Mouse (Mus musculus): ENCODE data around the gene Igfbpl1. TPM values are rescaled to one million over a fixed set of nuclear protein-coding genes. Genes with fewer than 3 reads are reported as not detected.

The Igfbpl1 gene
- polyA plus RNA-seq, 1 experiment from 2014 or later = not detected

- Histone ChIP-seq H3K4me3 (no peak overlapping the region), H3K9me3 (replicated peaks) (no peaks in the 10 kb centered on the region), H3K4me2 (peak overlapping the region; percentile 12; the same call in 1 of the 2 replicates), H3K27me3 (replicated peaks) (peaks cover 85% of the 10 kb centered on the region), H3K4me1 (peaks cover 57% of the 10 kb centered on the region), H3K36me3 (no peaks in the 10 kb centered on the region), H3K27ac (no peak overlapping the region), H3K9ac (0 out of 2 replicates have a peak overlapping the region, but pooled peaks have one; percentile 3)
- 18% methylated on average over 11 of the region's 11 CpGs for WGBS (ENCODE audit: insufficient replicate concordance)
- peak; percentile 38; the same call in 1 of the 2 replicates for ATAC-seq
These were observed 58.7 kb downstream of the Igfbpl1 start for GRCm38 (mm10) chr4:45767891-45768558.

GRCm38 (mm10) chr4:45766774-45767173, 59.9 kb downstream of the Igfbpl1 start:
- Histone ChIP-seq H3K4me1 (peaks cover 58% of the 10 kb centered on the region), H3K9ac (no peak overlapping the region), H3K9me3 (replicated peaks) (no peaks in the 10 kb centered on the region), H3K4me3 (no peak overlapping the region), H3K36me3 (no peaks in the 10 kb centered on the region), H3K27ac (no peak overlapping the region), H3K27me3 (replicated peaks) (peaks cover 96% of the 10 kb centered on the region), H3K4me2 (no peak overlapping the region)
- no peak for ATAC-seq
- 63% methylated on average over 7 of the region's 7 CpGs for WGBS (ENCODE audit: insufficient replicate concordance)

- peaks cover 87% of the 10 kb centered on the region for H3K27me3 ChIP-seq (replicated peaks)
- no peak for ATAC-seq
- peaks cover 58% of the 10 kb centered on the region for H3K4me1 ChIP-seq
- no peak overlapping the region for H3K27ac ChIP-seq
- no peak overlapping the region for H3K9ac ChIP-seq
- no peak overlapping the region for H3K4me3 ChIP-seq
- H3K4me2 ChIP-seq = peak overlapping the region; percentile 63
- 4% methylated on average over 12 of the region's 18 CpGs for WGBS (ENCODE audit: insufficient replicate concordance)
- no peaks in the 10 kb centered on the region for H3K36me3 ChIP-seq
- no peaks in the 10 kb centered on the region for H3K9me3 ChIP-seq (replicated peaks)
These were observed 61.0 kb downstream of the Igfbpl1 start for GRCm38 (mm10) chr4:45765565-45766201.

- Histone ChIP-seq H3K4me2 (peak overlapping the region; percentile 63), H3K4me3 (no peak overlapping the region), H3K9me3 (replicated peaks) (no peaks in the 10 kb centered on the region), H3K4me1 (peaks cover 58% of the 10 kb centered on the region), H3K27me3 (replicated peaks) (peaks cover 82% of the 10 kb centered on the region), H3K9ac (no peak overlapping the region), H3K27ac (no peak overlapping the region), H3K36me3 (no peaks in the 10 kb centered on the region)
- ATAC-seq = no peak
- 5% methylated on average over 16 of the region's 16 CpGs for WGBS (ENCODE audit: insufficient replicate concordance)
These were observed 61.6 kb downstream of the Igfbpl1 start for GRCm38 (mm10) chr4:45765121-45765564.

- Histone ChIP-seq H3K9ac (peak overlapping the region; percentile 23), H3K4me1 (peaks cover 58% of the 10 kb centered on the region), H3K4me2 (peak overlapping the region; percentile 63), H3K36me3 (no peaks in the 10 kb centered on the region), H3K27me3 (replicated peaks) (peaks cover 72% of the 10 kb centered on the region), H3K4me3 (peak overlapping the region; percentile 45), H3K9me3 (replicated peaks) (no peaks in the 10 kb centered on the region), H3K27ac (no peak overlapping the region)
- peak; percentile 67 for ATAC-seq
- 6% methylated on average over 10 of the region's 10 CpGs for whole genome bisulfite sequencing (ENCODE audit: insufficient replicate concordance)
These were observed 62.6 kb downstream of the Igfbpl1 start for GRCm38 (mm10) chr4:45764141-45764494.

GRCm38 (mm10) chr4:45763288-45764140, 63.2 kb downstream of the Igfbpl1 start:
- H3K4me3 ChIP-seq = peak overlapping the region; percentile 45
- H3K9me3 ChIP-seq (replicated peaks) = no peaks in the 10 kb centered on the region
- no peak overlapping the region for H3K27ac ChIP-seq
- no peaks in the 10 kb centered on the region for H3K36me3 ChIP-seq
- 18% methylated on average over 18 of the region's 18 CpGs for WGBS (ENCODE audit: insufficient replicate concordance)
- peak overlapping the region; percentile 63 for H3K4me2 ChIP-seq
- H3K9ac ChIP-seq = peak overlapping the region; percentile 23
- H3K27me3 ChIP-seq (replicated peaks) = peaks cover 66% of the 10 kb centered on the region
- peaks cover 55% of the 10 kb centered on the region for H3K4me1 ChIP-seq
- ATAC-seq = no peak; the same call in 1 of the 2 replicates

GRCm38 (mm10) chr4:45762600-45762999, 64.1 kb downstream of the Igfbpl1 start:
- ATAC-seq = no peak
- WGBS (ENCODE audit: insufficient replicate concordance) = 58% methylated on average over 4 of the region's 4 CpGs
- H3K27ac ChIP-seq = no peak overlapping the region
- H3K4me1 ChIP-seq = peaks cover 45% of the 10 kb centered on the region
- H3K9ac ChIP-seq = no peak overlapping the region
- H3K4me2 ChIP-seq = no peak overlapping the region
- no peak overlapping the region for H3K4me3 ChIP-seq
- H3K27me3 ChIP-seq (replicated peaks) = peaks cover 57% of the 10 kb centered on the region
- H3K36me3 ChIP-seq = no peaks in the 10 kb centered on the region
- no peaks in the 10 kb centered on the region for H3K9me3 ChIP-seq (replicated peaks)

Other genes with a start within 250 kb of the Igfbpl1 start
- gene Aldh1b1, start 27.9 kb downstream of the Igfbpl1 start, polyA plus RNA-seq (2016; fragmentation: Nextera tagmentation; extraction: Ambion mirVana) = 29.0 and 30.8 TPM in 2 replicates
- gene Stra6l, start 21.7 kb upstream of the Igfbpl1 start, polyA plus RNA-seq (2016; fragmentation: Nextera tagmentation; extraction: Ambion mirVana) = 2.5 and 3.0 TPM in 2 replicates
- gene Ccdc180, start 63.4 kb upstream of the Igfbpl1 start, polyA plus RNA-seq (2016; fragmentation: Nextera tagmentation; extraction: Ambion mirVana) = 0.12 and 0.13 TPM in 2 replicates
- 6.5 and 9.8 TPM in 2 replicates for gene Tdrd7, start 138.4 kb upstream of the Igfbpl1 start, polyA plus RNA-seq (2016; fragmentation: Nextera tagmentation; extraction: Ambion mirVana)
- 45.3 and 46.4 TPM in 2 replicates for gene Tmod1, start 212.0 kb upstream of the Igfbpl1 start, polyA plus RNA-seq (2016; fragmentation: Nextera tagmentation; extraction: Ambion mirVana)